23 mouse cellular contexts compared by ENCODE assay signal in the genomic region with DNA sequence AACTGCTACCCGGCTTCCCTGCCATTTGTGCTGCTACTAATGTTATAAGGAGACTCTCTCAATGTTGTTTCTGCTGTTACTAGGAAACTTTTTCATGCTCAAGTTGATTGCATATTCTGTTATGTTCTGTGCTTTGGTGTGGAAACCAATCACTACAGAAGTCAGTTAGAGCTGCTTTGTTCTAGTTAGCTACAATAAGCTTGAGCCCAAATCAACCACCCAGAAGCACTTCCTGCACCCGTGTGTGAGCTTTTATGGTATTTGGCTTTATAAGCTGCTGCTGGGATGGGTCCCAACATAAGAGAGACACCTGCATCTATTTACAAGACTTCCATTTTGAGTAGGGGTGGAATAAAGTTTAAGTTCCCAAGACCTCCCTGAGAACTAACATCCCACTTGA.
DNase-seq lines count a peak whose midpoint lies in the region; ATAC-seq and TF ChIP-seq lines count a peak whose summit lies in the region.
"Had no signal": no experiment of that assay in that cellular context is flagged by ENCODE, and none has a peak within 500 bp of the region (broad histone marks: within the 10 kb centered on the region; RNA-seq: fewer than 3 reads in every experiment).

No protein-coding gene starts in this region.

- no peak overlapping the region for H3K27ac ChIP-seq in thymus, adult 2 months (ENCODE audit: control insufficient read depth, insufficient read depth, low read length)
- H3K27ac ChIP-seq in liver, embryonic 11.5 days (ENCODE audit: low read depth, low read length): no peak overlapping the region
- H3K27ac ChIP-seq: embryonic facial prominence, embryonic 15.5 days; forebrain, embryonic 15.5 days; heart, adult 2 months; heart, embryonic 15.5 days; hindbrain, embryonic 10.5 days; hindbrain, embryonic 15.5 days had no signal

- H3K4me2 ChIP-seq in liver, embryonic 11.5 days: no peak overlapping the region
- H3K4me2 ChIP-seq: embryonic facial prominence, embryonic 15.5 days; forebrain, embryonic 15.5 days; heart, embryonic 11.5 days; heart, embryonic 15.5 days; hindbrain, embryonic 15.5 days had no signal

- H3K9me3 ChIP-seq in liver, embryonic 11.5 days (ENCODE audit: control insufficient read depth, low read length): no peaks in the 10 kb centered on the region
- H3K9me3 ChIP-seq: embryonic facial prominence, embryonic 15.5 days; forebrain, embryonic 15.5 days; G1E; heart, embryonic 15.5 days; hindbrain, embryonic 10.5 days; hindbrain, embryonic 15.5 days had no signal

- H3K36me3 ChIP-seq in thymus, adult 2 months (ENCODE audit: control insufficient read depth, insufficient read depth, low read length): no peaks in the 10 kb centered on the region
- no peaks in the 10 kb centered on the region for H3K36me3 ChIP-seq in liver, embryonic 11.5 days (ENCODE audit: control insufficient read depth, insufficient read depth, low read length)
- H3K36me3 ChIP-seq: G1E had no signal

- TF ChIP-seq POLR2A in thymus, adult 2 months (IDR thresholded peaks at IDR 0.05; ENCODE audit: control insufficient read depth, extremely low read depth, insufficient read depth, low read length, poor library complexity): no peak

- WGBS in thymus, adult 2 months: 21% methylated on average over 2 of the region's 2 CpGs
- WGBS in liver, embryonic 11.5 days: 75% methylated on average over 2 of the region's 2 CpGs

- no peak for ATAC-seq in CD4-positive, CD25-positive, alpha-beta regulatory T cell, adult 4 months
- no peak for ATAC-seq in liver, embryonic 11.5 days (replicated peaks; ENCODE audit: low FRiP score)
- ATAC-seq in erythroblast, adult 5-6 weeks (replicated peaks; ENCODE audit: low FRiP score, poor library complexity, severe bottlenecking): no peak
- ATAC-seq: forebrain, embryonic 15.5 days had no signal

- H3K27me3 ChIP-seq in thymus, adult 2 months (ENCODE audit: control insufficient read depth, insufficient read depth, low read length): no peaks in the 10 kb centered on the region
- H3K27me3 ChIP-seq in liver, embryonic 11.5 days (replicated peaks; ENCODE audit: control insufficient read depth, insufficient read depth, low read length): no peaks in the 10 kb centered on the region
- H3K27me3 ChIP-seq: embryonic facial prominence, embryonic 15.5 days; forebrain, embryonic 15.5 days; heart, embryonic 15.5 days; hindbrain, embryonic 15.5 days had no signal

- no peak overlapping the region for H3K4me3 ChIP-seq in thymus, adult 2 months (ENCODE audit: control insufficient read depth, insufficient read depth, low read length)
- H3K4me3 ChIP-seq in liver, embryonic 11.5 days (ENCODE audit: low read depth, low read length): no peak overlapping the region
- H3K4me3 ChIP-seq: embryonic facial prominence, embryonic 15.5 days; forebrain, embryonic 15.5 days; heart, adult 2 months; heart, embryonic 15.5 days; hindbrain, embryonic 10.5 days; hindbrain, embryonic 15.5 days had no signal

- DNase-seq in CD4-positive, CD25-positive, alpha-beta regulatory T cell, adult 2 months (ENCODE audit: low read depth, low spot score): peak; percentile 6
- DNase-seq in thymus, adult 2 months: peak; percentile 23
- peak; percentile 31 for DNase-seq in thymus, postnatal 25 days
- DNase-seq in urinary bladder, postnatal 4 days (ENCODE audit: low spot score in 2 of 2): no peak
- no peak for DNase-seq in liver, embryonic 11.5 days (ENCODE audit: low spot score)
- DNase-seq: adrenal gland, postnatal 10 days; B cell, adult 2 months; cerebellum, adult 11 months; cerebellum, adult 8-10 months; cerebellum, postnatal 14 days; embryo, embryonic 11 days; gastrocnemius, postnatal 10 days; heart, adult 2 months; heart, postnatal 14 days had no signal

- no peak for TF ChIP-seq CTCF in thymus, adult 2 months (IDR thresholded peaks at IDR 0.05; ENCODE audit: borderline replicate concordance, control insufficient read depth, extremely low read depth, insufficient read depth, low read length, poor library complexity)

- no peak overlapping the region for H3K9ac ChIP-seq in liver, embryonic 11.5 days (ENCODE audit: low read depth, low read length)
- H3K9ac ChIP-seq: embryonic facial prominence, embryonic 15.5 days; forebrain, embryonic 15.5 days; heart, embryonic 15.5 days; hindbrain, embryonic 15.5 days had no signal

- peaks cover 9% of the 10 kb centered on the region for H3K4me1 ChIP-seq in thymus, adult 2 months (replicated peaks; ENCODE audit: control insufficient read depth, insufficient read depth, low read length)
- H3K4me1 ChIP-seq in liver, embryonic 11.5 days (replicated peaks; ENCODE audit: control insufficient read depth, insufficient read depth, low read length): no peaks in the 10 kb centered on the region
- H3K4me1 ChIP-seq: embryonic facial prominence, embryonic 15.5 days; forebrain, embryonic 15.5 days; heart, embryonic 15.5 days; hindbrain, embryonic 10.5 days; hindbrain, embryonic 15.5 days had no signal

Comparison
In these comparisons a context has a peak if more than half of its experiments do, and no peak if none do; other contexts are left out.
1. DNase-seq: peak in CD4-positive, CD25-positive, alpha-beta regulatory T cell, adult 2 months (single experiment), thymus, adult 2 months (single experiment) and thymus, postnatal 25 days (single experiment); none in urinary bladder, postnatal 4 days (0 of 2) and liver, embryonic 11.5 days (single experiment).